Mouse (Mus musculus) ES-E14 (cell line): ENCODE data around the gene Rab4a.

ENCODE experiments used
- CHD2 ChIP-seq: IDR thresholded peaks from 2 replicates; pipeline ENCODE4 v1.6.1; 2014; ENCODE audit warnings: mild to moderate bottlenecking, low read depth, low read length, inconsistent platforms
- MAFK ChIP-seq: IDR thresholded peaks from 2 replicates; pipeline ENCODE4 v1.6.1; 2014; ENCODE audit warnings: mild to moderate bottlenecking, low read depth, low read length, inconsistent platforms; ENCODE audit not compliant: insufficient read depth

- TF ChIP-seq CHD2 (no peak), MAFK (no peak)
Measured at GRCm38 (mm10) chr8:123815325-123815724, 9.5 kb downstream of the Rab4a start.
